Mouse (Mus musculus): ENCODE data around the gene Sf3b6. TPM values are rescaled to one million over a fixed set of nuclear protein-coding genes. Genes with fewer than 3 reads are reported as not detected.
A peak's percentile ranks its signal among the peaks of the same experiment; 100 is the strongest.
"Not testable (repeated sequence)": the region's sequence is repeated elsewhere in the genome, so short reads cannot be mapped to it uniquely, and the experiment has no call there.

The Sf3b6 gene
- polyA plus RNA-seq, 1 experiment from 2014 or later, result 205 TPM

- not testable (repeated sequence) for H3K9me3 ChIP-seq; H3K4me2 ChIP-seq; H3K36me3 ChIP-seq; H3K9ac ChIP-seq; H3K4me3 ChIP-seq; H3K27me3 ChIP-seq; ATAC-seq (ENCODE audit: insufficient number of reproducible peaks, low FRiP score, low TSS enrichment, low read depth); H3K27ac ChIP-seq; H3K4me1 ChIP-seq
- WGBS, result 93% methylated on average over 25 of the region's 25 CpGs
Observed at GRCm38 (mm10) chr12:4788128-4788527, 29.2 kb upstream of the Sf3b6 start.

- H3K36me3 ChIP-seq, result no peaks in the 10 kb centered on the region
- H3K4me3 ChIP-seq, result no peak overlapping the region
- WGBS, result 72% methylated on average over 1 of the region's 1 CpGs
- no peak overlapping the region for H3K9ac ChIP-seq
- no peaks in the 10 kb centered on the region for H3K27me3 ChIP-seq
- no peaks in the 10 kb centered on the region for H3K9me3 ChIP-seq
- H3K27ac ChIP-seq, result no peak overlapping the region
- H3K4me1 ChIP-seq, result peaks cover 3% of the 10 kb centered on the region; the same call in 1 of the 2 replicates
- no peak for ATAC-seq (ENCODE audit: insufficient number of reproducible peaks, low FRiP score, low TSS enrichment, low read depth)
- no peak overlapping the region for H3K4me2 ChIP-seq
Observed at GRCm38 (mm10) chr12:4793718-4794117, 23.6 kb upstream of the Sf3b6 start.

- H3K4me1 ChIP-seq; H3K4me2 ChIP-seq; H3K27ac ChIP-seq; H3K27me3 ChIP-seq; H3K9ac ChIP-seq; H3K4me3 ChIP-seq; H3K36me3 ChIP-seq; H3K9me3 ChIP-seq; ATAC-seq (ENCODE audit: insufficient number of reproducible peaks, low FRiP score, low TSS enrichment, low read depth): not testable (repeated sequence)
- WGBS, result 63% methylated on average over 6 of the region's 6 CpGs
Observed at GRCm38 (mm10) chr12:4797471-4797870, 19.9 kb upstream of the Sf3b6 start.

- WGBS, result 78% methylated on average over 4 of the region's 4 CpGs
- no peak for ATAC-seq (ENCODE audit: insufficient number of reproducible peaks, low FRiP score, low TSS enrichment, low read depth)
- Histone ChIP-seq H3K27me3 (no peaks in the 10 kb centered on the region), H3K9ac (no peak overlapping the region), H3K9me3 (no peaks in the 10 kb centered on the region), H3K36me3 (no peaks in the 10 kb centered on the region), H3K4me3 (no peak overlapping the region), H3K4me2 (no peak overlapping the region), H3K4me1 (no peaks in the 10 kb centered on the region), H3K27ac (no peak overlapping the region)
Observed at GRCm38 (mm10) chr12:4811036-4811435, 6.3 kb upstream of the Sf3b6 start.

- WGBS, result 52% methylated on average over 3 of the region's 3 CpGs
- H3K27ac ChIP-seq, result no peak overlapping the region
- no peak overlapping the region for H3K4me3 ChIP-seq
- no peak overlapping the region for H3K9ac ChIP-seq
- H3K27me3 ChIP-seq, result no peaks in the 10 kb centered on the region
- no peaks in the 10 kb centered on the region for H3K36me3 ChIP-seq
- no peak overlapping the region for H3K4me2 ChIP-seq
- no peak for ATAC-seq (ENCODE audit: insufficient number of reproducible peaks, low FRiP score, low TSS enrichment, low read depth)
- H3K4me1 ChIP-seq, result peaks cover 4% of the 10 kb centered on the region; the same call in 1 of the 2 replicates
- no peaks in the 10 kb centered on the region for H3K9me3 ChIP-seq
Observed at GRCm38 (mm10) chr12:4811705-4812104, 5.6 kb upstream of the Sf3b6 start.

- Histone ChIP-seq H3K27me3 (no peaks in the 10 kb centered on the region), H3K4me1 (peaks cover 12% of the 10 kb centered on the region; the same call in 1 of the 2 replicates), H3K9ac (no peak overlapping the region), H3K4me2 (no peak overlapping the region), H3K4me3 (no peak overlapping the region), H3K36me3 (no peaks in the 10 kb centered on the region), H3K9me3 (no peaks in the 10 kb centered on the region), H3K27ac (no peak overlapping the region)
- no peak for ATAC-seq (ENCODE audit: insufficient number of reproducible peaks, low FRiP score, low TSS enrichment, low read depth)
- WGBS, result 63% methylated on average over 4 of the region's 4 CpGs
Observed at GRCm38 (mm10) chr12:4813636-4814035, 3.7 kb upstream of the Sf3b6 start.

GRCm38 (mm10) chr12:4816680-4817360 lies 524 bp upstream of the Sf3b6 start:
- Histone ChIP-seq H3K9me3 (no peaks in the 10 kb centered on the region), H3K4me3 (peak overlapping the region; percentile 70), H3K4me1 (peaks cover 13% of the 10 kb centered on the region; the same call in 1 of the 2 replicates), H3K9ac (peak overlapping the region; percentile 64), H3K27ac (peak overlapping the region; percentile 94), H3K36me3 (peaks cover 14% of the 10 kb centered on the region), H3K4me2 (peak overlapping the region; percentile 72), H3K27me3 (no peaks in the 10 kb centered on the region)
- ATAC-seq (ENCODE audit: insufficient number of reproducible peaks, low FRiP score, low TSS enrichment, low read depth), result peak; percentile 50; the same call in 1 of the 2 replicates
- 9% methylated on average over 24 of the region's 24 CpGs for WGBS

GRCm38 (mm10) chr12:4827256-4827655 lies 9.9 kb downstream of the Sf3b6 start:
- Histone ChIP-seq H3K4me3 (no peak overlapping the region), H3K27me3 (no peaks in the 10 kb centered on the region), H3K4me2 (no peak overlapping the region), H3K4me1 (no peaks in the 10 kb centered on the region), H3K9me3 (no peaks in the 10 kb centered on the region), H3K36me3 (peaks cover 63% of the 10 kb centered on the region), H3K27ac (no peak overlapping the region), H3K9ac (no peak overlapping the region)
- no peak for ATAC-seq (ENCODE audit: insufficient number of reproducible peaks, low FRiP score, low TSS enrichment, low read depth)
- 78% methylated on average over 3 of the region's 3 CpGs for WGBS

- 30% methylated on average over 4 of the region's 4 CpGs for WGBS
- Histone ChIP-seq H3K4me2 (no peak overlapping the region), H3K4me3 (no peak overlapping the region), H3K27ac (no peak overlapping the region), H3K9ac (no peak overlapping the region), H3K36me3 (peaks cover 12% of the 10 kb centered on the region), H3K9me3 (no peaks in the 10 kb centered on the region), H3K4me1 (peaks cover 11% of the 10 kb centered on the region), H3K27me3 (no peaks in the 10 kb centered on the region)
- ATAC-seq (ENCODE audit: insufficient number of reproducible peaks, low FRiP score, low TSS enrichment, low read depth), result no peak
Observed at GRCm38 (mm10) chr12:4836959-4837358, 19.6 kb downstream of the Sf3b6 start.

GRCm38 (mm10) chr12:4840010-4840409 lies 22.7 kb downstream of the Sf3b6 start:
- Histone ChIP-seq H3K4me2 (peak overlapping the region; percentile 93; the same call in 1 of the 2 replicates), H3K4me3 (no peak overlapping the region), H3K4me1 (peaks cover 19% of the 10 kb centered on the region), H3K27ac (no peak overlapping the region), H3K9ac (no peak overlapping the region), H3K36me3 (peaks cover 3% of the 10 kb centered on the region; the same call in 1 of the 2 replicates), H3K9me3 (no peaks in the 10 kb centered on the region), H3K27me3 (no peaks in the 10 kb centered on the region)
- no peak for ATAC-seq (ENCODE audit: insufficient number of reproducible peaks, low FRiP score, low TSS enrichment, low read depth)
- 56% methylated on average over 6 of the region's 6 CpGs for WGBS

GRCm38 (mm10) chr12:4840741-4841140 lies 23.4 kb downstream of the Sf3b6 start:
- H3K4me1 ChIP-seq, result peaks cover 19% of the 10 kb centered on the region
- peaks cover 3% of the 10 kb centered on the region; the same call in 1 of the 2 replicates for H3K36me3 ChIP-seq
- H3K9ac ChIP-seq, result peak overlapping the region; percentile 68
- H3K4me3 ChIP-seq, result peak overlapping the region; percentile 82
- no peak overlapping the region for H3K27ac ChIP-seq
- 1% methylated on average over 11 of the region's 11 CpGs for WGBS
- no peaks in the 10 kb centered on the region for H3K9me3 ChIP-seq
- H3K27me3 ChIP-seq, result no peaks in the 10 kb centered on the region
- H3K4me2 ChIP-seq, result peak overlapping the region; percentile 93
- ATAC-seq (ENCODE audit: insufficient number of reproducible peaks, low FRiP score, low TSS enrichment, low read depth), result no peak; the same call in 1 of the 2 replicates

GRCm38 (mm10) chr12:4841392-4841887 lies 24.1 kb downstream of the Sf3b6 start, which contains the start of gene Fkbp1b:
Gene Fkbp1b, minus strand, starts transcription at chr12:4841591.
- Histone ChIP-seq H3K27me3 (no peaks in the 10 kb centered on the region), H3K4me3 (peak within 1 kb of the TSS; percentile 82), H3K9ac (peak within 1 kb of the TSS; percentile 68), H3K9me3 (no peaks in the 10 kb centered on the region), H3K4me2 (peak within 1 kb of the TSS; percentile 93), H3K36me3 (peaks cover 3% of the 10 kb centered on the region; the same call in 1 of the 2 replicates), H3K4me1 (peaks cover 19% of the 10 kb centered on the region), H3K27ac (no peak within 1 kb of the TSS)
- under 1% methylated on average over 37 of the region's 37 CpGs for WGBS
- ATAC-seq (ENCODE audit: insufficient number of reproducible peaks, low FRiP score, low TSS enrichment, low read depth), result peak; percentile 75
